Mouse (Mus musculus) hindbrain, embryonic 15.5 days (tissue): ENCODE measurements around the gene Chrm4. TPM values are rescaled to one million over a fixed set of nuclear protein-coding genes. Genes with fewer than 3 reads are reported as not detected.

Experiments used
- ATAC-seq: fragments of 200-750 bp; cut with Nextera tagmentation; 2 replicates; pipeline ENCODE4 v1.8.0; 2017; ENCODE audit warnings: low read depth, moderate number of reproducible peaks, moderate TSS enrichment; ENCODE audit not compliant: low FRiP score
- H3K27ac ChIP-seq: fragments of 300-500 bp; sonication (generic); replicated peaks from 2 replicates; pipeline ENCODE4 v1.5.1; 2015; ENCODE audit warnings: mild to moderate bottlenecking, inconsistent platforms
- H3K27me3 ChIP-seq: fragments of 300-500 bp; sonication (generic); 2 replicates; pipeline ENCODE4 v1.6.1; 2015; ENCODE audit warnings: control low read depth, inconsistent platforms
- H3K36me3 ChIP-seq: fragments of 300-500 bp; sonication (generic); 2 replicates; pipeline ENCODE4 v1.6.1; 2015; ENCODE audit warnings: control low read depth, inconsistent platforms
- H3K4me1 ChIP-seq: fragments of 300-500 bp; sonication (generic); replicated peaks from 2 replicates; pipeline ENCODE4 v1.6.1; 2015; ENCODE audit warnings: control low read depth, inconsistent platforms
- H3K4me2 ChIP-seq: fragments of 300-500 bp; sonication (generic); 2 replicates; pipeline ENCODE4 v1.6.1; 2015; ENCODE audit warnings: moderate library complexity, mild to moderate bottlenecking, inconsistent platforms
- H3K4me3 ChIP-seq: fragments of 300-500 bp; sonication (generic); 2 replicates; pipeline ENCODE4 v1.5.1; 2015; ENCODE audit warnings: mild to moderate bottlenecking, inconsistent platforms
- H3K9ac ChIP-seq: fragments of 300-500 bp; sonication (generic); 2 replicates; pipeline ENCODE4 v1.6.1; 2015; ENCODE audit warnings: inconsistent platforms
- H3K9me3 ChIP-seq: fragments of 300-500 bp; sonication (generic); 2 replicates; pipeline ENCODE4 v1.6.1; 2016; ENCODE audit warnings: control low read depth, inconsistent platforms
- WGBS: fragments of 180-500 bp; shearing (Covaris S2); methylation state at CpG from one replicate; pipeline ENCODE4 v1.1.7; 2015; 5-methylcytosine and 5-hydroxymethylcytosine counted together
- microRNA-seq: library from miRNA; unstranded; fragments of <30 nt; microRNA quantifications from one replicate; pipeline ENCODE4, GENCODE M21; 2016
- polyA plus RNA-seq: library from polyadenylated mRNA; unstranded; fragments of >200 nt; fragmentation: Nextera tagmentation; extraction: Ambion mirVana; gene quantifications from 2 replicates; pipeline ENCODE4 v1.2.1, GENCODE M21; 2015

The Chrm4 gene
- polyA plus RNA-seq, 1 experiment from 2014 or later, result 1.2 TPM

- H3K4me3 ChIP-seq, result peak within 1 kb of the TSS; percentile 36
- no peaks in the 10 kb centered on the region for H3K9me3 ChIP-seq
- no peak within 1 kb of the TSS for H3K27ac ChIP-seq
- no peaks in the 10 kb centered on the region for H3K36me3 ChIP-seq
- H3K27me3 ChIP-seq, result peaks cover 32% of the 10 kb centered on the region
- ATAC-seq, result peak; percentile 43; the same call in 1 of the 2 replicates
- peak within 1 kb of the TSS; percentile 60 for H3K4me2 ChIP-seq
- H3K4me1 ChIP-seq, result peaks cover 39% of the 10 kb centered on the region
- 2% methylated on average over 75 of the region's 79 CpGs for WGBS
- peak within 1 kb of the TSS; percentile 17; the same call in 1 of the 2 replicates for H3K9ac ChIP-seq
Measured at GRCm38 (mm10) chr2:91975581-91976541, 48.8 kb downstream of the Chrm4 start, which contains the start of gene Dgkz. Dgkz (minus strand) TSS chr2:91975864.

GRCm38 (mm10) chr2:91977960-91978359 lies 50.9 kb downstream of the Chrm4 start:
- Histone ChIP-seq H3K36me3 (no peaks in the 10 kb centered on the region), H3K9ac (no peak overlapping the region), H3K4me2 (no peak overlapping the region), H3K4me3 (no peak overlapping the region), H3K27ac (no peak overlapping the region), H3K27me3 (peaks cover 32% of the 10 kb centered on the region), H3K4me1 (peaks cover 21% of the 10 kb centered on the region), H3K9me3 (no peaks in the 10 kb centered on the region)
- WGBS, result 77% methylated on average over 4 of the region's 4 CpGs
- no peak for ATAC-seq

Small RNAs within 50 kb of the gene (microRNA-seq; reads per million reads assigned to microRNA genes)
- gene Mir6999, result not detected

Other genes starting within 250 kb of the Chrm4 start
- 34.0 and 34.8 TPM in 2 replicates for gene Atg13, start 216.7 kb upstream of the Chrm4 start, polyA plus RNA-seq
- 18.2 and 21.1 TPM in 2 replicates for gene Harbi1, start 216.4 kb upstream of the Chrm4 start, polyA plus RNA-seq
- 22.8 and 27.7 TPM in 2 replicates for gene Ambra1, start 197.1 kb upstream of the Chrm4 start, polyA plus RNA-seq
- 187 and 224 TPM in 2 replicates for gene Mdk, start 5.0 kb downstream of the Chrm4 start, polyA plus RNA-seq
- gene Gm9821, start 18.5 kb downstream of the Chrm4 start, polyA plus RNA-seq, result 0.30 and 0.32 TPM in 2 replicates
- 32.4 and 40.9 TPM in 2 replicates for gene Dgkz, start 48.6 kb downstream of the Chrm4 start, polyA plus RNA-seq
- 2.2 and 2.9 TPM in 2 replicates for gene Creb3l1, start 97.3 kb downstream of the Chrm4 start, polyA plus RNA-seq
- gene Phf21a, start 165.9 kb downstream of the Chrm4 start, polyA plus RNA-seq, result 34.1 and 37.2 TPM in 2 replicates